Mouse (Mus musculus): ENCODE measurements at regions not wholly inside any gene's neighbourhood (a gene's known extent, or its start where the extent isn't known, plus 50 kb on each side); places are given as distances from the start of the nearest gene placed in this dataset.

- peak; percentile 98 for ATAC-seq (ENCODE audit: insufficient number of reproducible peaks, insufficient read depth, low FRiP score, low TSS enrichment, low read depth)
- Histone ChIP-seq H3K27ac (peak overlapping the region; percentile 86), H3K4me1 (replicated peaks) (peaks cover 9% of the 10 kb centered on the region), H3K27me3 (no peaks in the 10 kb centered on the region), H3K4me2 (peak overlapping the region; percentile 55), H3K9ac (replicated peaks) (peak overlapping the region; percentile 52; the same call in 1 of the 2 replicates), H3K4me3 (replicated peaks) (peak overlapping the region; percentile 80), H3K36me3 (no peaks in the 10 kb centered on the region), H3K9me3 (no peaks in the 10 kb centered on the region)
- under 1% methylated on average over 65 of the region's 72 CpGs for WGBS
Observed at GRCm38 (mm10) chr15:68363058-68363735, 1862.5 kb upstream of the Lrrc6 start.

- Histone ChIP-seq H3K4me2 (peak overlapping the region; percentile 77), H3K4me3 (replicated peaks) (peak overlapping the region; percentile 80), H3K9ac (replicated peaks) (peak overlapping the region; percentile 84), H3K27ac (peak overlapping the region; percentile 86), H3K36me3 (no peaks in the 10 kb centered on the region), H3K9me3 (no peaks in the 10 kb centered on the region), H3K4me1 (replicated peaks) (peaks cover 9% of the 10 kb centered on the region), H3K27me3 (no peaks in the 10 kb centered on the region)
- peak; percentile 67 for ATAC-seq (ENCODE audit: insufficient number of reproducible peaks, insufficient read depth, low FRiP score, low TSS enrichment, low read depth)
- under 1% methylated on average over 108 of the region's 121 CpGs for WGBS
Observed at GRCm38 (mm10) chr15:68362081-68363057, 1861.7 kb upstream of the Lrrc6 start.

GRCm38 (mm10) chr15:68360956-68361908 lies 1860.5 kb upstream of the Lrrc6 start:
- H3K9me3 ChIP-seq = no peaks in the 10 kb centered on the region
- 45% methylated on average over 6 of the region's 6 CpGs for WGBS
- peak overlapping the region; percentile 84 for H3K9ac ChIP-seq (replicated peaks)
- H3K4me3 ChIP-seq (replicated peaks) = peak overlapping the region; percentile 80
- no peaks in the 10 kb centered on the region for H3K27me3 ChIP-seq
- peaks cover 9% of the 10 kb centered on the region for H3K4me1 ChIP-seq (replicated peaks)
- no peak overlapping the region for H3K27ac ChIP-seq
- peak overlapping the region; percentile 77 for H3K4me2 ChIP-seq
- ATAC-seq (ENCODE audit: insufficient number of reproducible peaks, insufficient read depth, low FRiP score, low TSS enrichment, low read depth) = no peak
- no peaks in the 10 kb centered on the region for H3K36me3 ChIP-seq

- Histone ChIP-seq H3K9me3 (no peaks in the 10 kb centered on the region), H3K9ac (replicated peaks) (no peak overlapping the region), H3K4me2 (no peak overlapping the region), H3K27ac (no peak overlapping the region), H3K27me3 (no peaks in the 10 kb centered on the region), H3K4me1 (replicated peaks) (peaks cover 9% of the 10 kb centered on the region), H3K36me3 (no peaks in the 10 kb centered on the region), H3K4me3 (replicated peaks) (no peak overlapping the region)
- 82% methylated on average over 3 of the region's 3 CpGs for WGBS
- no peak for ATAC-seq (ENCODE audit: insufficient number of reproducible peaks, insufficient read depth, low FRiP score, low TSS enrichment, low read depth)
Observed at GRCm38 (mm10) chr15:68359496-68359895, 1858.8 kb upstream of the Lrrc6 start.

GRCm38 (mm10) chr15:68355957-68356356 lies 1855.2 kb upstream of the Lrrc6 start:
- H3K27ac ChIP-seq = no peak overlapping the region
- no peak overlapping the region for H3K4me3 ChIP-seq (replicated peaks)
- ATAC-seq (ENCODE audit: insufficient number of reproducible peaks, insufficient read depth, low FRiP score, low TSS enrichment, low read depth) = no peak
- H3K9ac ChIP-seq (replicated peaks) = no peak overlapping the region
- H3K4me1 ChIP-seq (replicated peaks) = peaks cover 1% of the 10 kb centered on the region; the same call in 1 of the 2 replicates
- no peaks in the 10 kb centered on the region for H3K9me3 ChIP-seq
- no peak overlapping the region for H3K4me2 ChIP-seq
- WGBS = 85% methylated on average over 1 of the region's 1 CpGs
- H3K36me3 ChIP-seq = no peaks in the 10 kb centered on the region
- H3K27me3 ChIP-seq = no peaks in the 10 kb centered on the region

GRCm38 (mm10) chr15:68344652-68345051 lies 1843.9 kb upstream of the Lrrc6 start:
- WGBS = 90% methylated on average over 3 of the region's 3 CpGs
- no peak for ATAC-seq (ENCODE audit: insufficient number of reproducible peaks, insufficient read depth, low FRiP score, low TSS enrichment, low read depth)
- no peak overlapping the region for H3K4me3 ChIP-seq (replicated peaks)
- peaks cover 7% of the 10 kb centered on the region; the same call in 1 of the 2 replicates for H3K36me3 ChIP-seq
- no peaks in the 10 kb centered on the region for H3K4me1 ChIP-seq (replicated peaks)
- no peak overlapping the region for H3K4me2 ChIP-seq
- no peak overlapping the region for H3K9ac ChIP-seq (replicated peaks)
- H3K27me3 ChIP-seq = no peaks in the 10 kb centered on the region
- no peak overlapping the region for H3K27ac ChIP-seq
- no peaks in the 10 kb centered on the region for H3K9me3 ChIP-seq

- Histone ChIP-seq H3K4me2 (no peak overlapping the region), H3K9me3 (no peaks in the 10 kb centered on the region), H3K27me3 (no peaks in the 10 kb centered on the region), H3K9ac (replicated peaks) (no peak overlapping the region), H3K27ac (no peak overlapping the region), H3K4me3 (replicated peaks) (no peak overlapping the region), H3K4me1 (replicated peaks) (no peaks in the 10 kb centered on the region), H3K36me3 (peaks cover 7% of the 10 kb centered on the region; the same call in 1 of the 2 replicates)
- WGBS = 96% methylated on average over 1 of the region's 1 CpGs
- ATAC-seq (ENCODE audit: insufficient number of reproducible peaks, insufficient read depth, low FRiP score, low TSS enrichment, low read depth) = no peak
Observed at GRCm38 (mm10) chr15:68342542-68342941, 1841.8 kb upstream of the Lrrc6 start.

- Histone ChIP-seq H3K4me2 (no peak overlapping the region), H3K27me3 (no peaks in the 10 kb centered on the region), H3K27ac (no peak overlapping the region), H3K36me3 (peaks cover 7% of the 10 kb centered on the region; the same call in 1 of the 2 replicates), H3K9me3 (no peaks in the 10 kb centered on the region), H3K9ac (replicated peaks) (no peak overlapping the region), H3K4me3 (replicated peaks) (no peak overlapping the region), H3K4me1 (replicated peaks) (no peaks in the 10 kb centered on the region)
- no peak for ATAC-seq (ENCODE audit: insufficient number of reproducible peaks, insufficient read depth, low FRiP score, low TSS enrichment, low read depth)
- WGBS = 45% methylated on average over 5 of the region's 5 CpGs
Observed at GRCm38 (mm10) chr15:68341056-68341455, 1840.3 kb upstream of the Lrrc6 start.

- no peaks in the 10 kb centered on the region for H3K9me3 ChIP-seq
- no peak overlapping the region for H3K4me2 ChIP-seq
- H3K36me3 ChIP-seq = peaks cover 7% of the 10 kb centered on the region; the same call in 1 of the 2 replicates
- no peak overlapping the region for H3K27ac ChIP-seq
- no peak overlapping the region for H3K9ac ChIP-seq (replicated peaks)
- WGBS = 95% methylated on average over 2 of the region's 2 CpGs
- no peak overlapping the region for H3K4me3 ChIP-seq (replicated peaks)
- H3K27me3 ChIP-seq = no peaks in the 10 kb centered on the region
- no peaks in the 10 kb centered on the region for H3K4me1 ChIP-seq (replicated peaks)
- ATAC-seq (ENCODE audit: insufficient number of reproducible peaks, insufficient read depth, low FRiP score, low TSS enrichment, low read depth) = no peak
Observed at GRCm38 (mm10) chr15:68337264-68337663, 1836.6 kb upstream of the Lrrc6 start.

GRCm38 (mm10) chr15:68335837-68336236 lies 1835.1 kb upstream of the Lrrc6 start:
- no peak overlapping the region for H3K9ac ChIP-seq (replicated peaks)
- no peaks in the 10 kb centered on the region for H3K4me1 ChIP-seq (replicated peaks)
- H3K27me3 ChIP-seq = no peaks in the 10 kb centered on the region
- H3K36me3 ChIP-seq = peaks cover 3% of the 10 kb centered on the region; the same call in 1 of the 2 replicates
- no peak overlapping the region for H3K4me2 ChIP-seq
- H3K27ac ChIP-seq = no peak overlapping the region
- ATAC-seq (ENCODE audit: insufficient number of reproducible peaks, insufficient read depth, low FRiP score, low TSS enrichment, low read depth) = no peak
- H3K9me3 ChIP-seq = no peaks in the 10 kb centered on the region
- no peak overlapping the region for H3K4me3 ChIP-seq (replicated peaks)

All from limb, embryonic 12.5 days (tissue).